Mouse (Mus musculus) hindbrain, embryonic 10.5 days (tissue): ENCODE measurements at regions not wholly inside any gene's neighbourhood (a gene's known extent, or its start where the extent isn't known, plus 50 kb on each side); places are given as distances from the start of the nearest gene placed in this dataset.
A peak's percentile ranks its signal among the peaks of the same experiment; 100 is the strongest.

Experiments
- DNase-seq: peaks from one replicate; pipeline ENCODE4 v3.0.0-alpha.2; 2017; ENCODE audit warnings: low spot score
- H3K27ac ChIP-seq: fragments of 300-500 bp; sonication (generic); 2 replicates; pipeline ENCODE4 v1.5.1; 2016; ENCODE audit warnings: mild to moderate bottlenecking, moderate library complexity
- H3K27me3 ChIP-seq: fragments of 300-500 bp; sonication (generic); 2 replicates; pipeline ENCODE4 v1.6.1; 2016; ENCODE audit warnings: mild to moderate bottlenecking; ENCODE audit not compliant: poor library complexity, insufficient read depth, severe bottlenecking
- H3K36me3 ChIP-seq: fragments of 300-500 bp; sonication (generic); 2 replicates; pipeline ENCODE4 v1.6.1; 2016; ENCODE audit warnings: mild to moderate bottlenecking, moderate library complexity
- H3K4me1 ChIP-seq: fragments of 300-500 bp; sonication (generic); replicated peaks from 2 replicates; pipeline ENCODE4 v1.6.1; 2016; ENCODE audit warnings: mild to moderate bottlenecking
- H3K4me3 ChIP-seq: fragments of 300-500 bp; sonication (generic); 2 replicates; pipeline ENCODE4 v1.5.1; 2016; ENCODE audit warnings: mild to moderate bottlenecking, moderate library complexity
- H3K9me3 ChIP-seq: fragments of 300-500 bp; sonication (generic); 2 replicates; pipeline ENCODE4 v1.6.1; 2016; ENCODE audit warnings: mild to moderate bottlenecking, moderate library complexity
- WGBS: fragments of 180-500 bp; shearing (Covaris S2); methylation state at CpG from one replicate; pipeline ENCODE4 v1.1.7; 2016; 5-methylcytosine and 5-hydroxymethylcytosine counted together

- 83% methylated on average over 2 of the region's 2 CpGs for WGBS
- H3K36me3 ChIP-seq = no peaks in the 10 kb centered on the region
- no peak overlapping the region for H3K4me3 ChIP-seq
- peaks cover 48% of the 10 kb centered on the region for H3K4me1 ChIP-seq
- 0 out of 2 replicates have a peak, but pooled peaks cover 2% of the 10 kb centered on the region for H3K9me3 ChIP-seq
- peak overlapping the region; percentile 17; the same call in 1 of the 2 replicates for H3K27ac ChIP-seq
- DNase-seq = no peak
- peaks cover 19% of the 10 kb centered on the region; the same call in 1 of the 2 replicates for H3K27me3 ChIP-seq
Measured at GRCm38 (mm10) chr5:111880268-111880667, 146.5 kb downstream of the Gm26897 start.

- no peaks in the 10 kb centered on the region for H3K9me3 ChIP-seq
- no peaks in the 10 kb centered on the region for H3K36me3 ChIP-seq
- no peak for DNase-seq
- H3K4me3 ChIP-seq = no peak overlapping the region
- H3K4me1 ChIP-seq = peaks cover 55% of the 10 kb centered on the region
- 35% methylated on average over 5 of the region's 5 CpGs for WGBS
- H3K27ac ChIP-seq = peak overlapping the region; percentile 40; the same call in 1 of the 2 replicates
- H3K27me3 ChIP-seq = peaks cover 19% of the 10 kb centered on the region; the same call in 1 of the 2 replicates
Measured at GRCm38 (mm10) chr5:111881517-111881916, 147.8 kb downstream of the Gm26897 start.

GRCm38 (mm10) chr5:111887281-111887680 is 153.6 kb downstream of the Gm26897 start:
- Histone ChIP-seq H3K36me3 (no peaks in the 10 kb centered on the region), H3K27me3 (peaks cover 25% of the 10 kb centered on the region; the same call in 1 of the 2 replicates), H3K9me3 (no peaks in the 10 kb centered on the region), H3K27ac (peak overlapping the region; percentile 80), H3K4me3 (no peak overlapping the region), H3K4me1 (peaks cover 62% of the 10 kb centered on the region)
- peak; percentile 11 for DNase-seq
- 61% methylated on average over 4 of the region's 4 CpGs for WGBS

GRCm38 (mm10) chr5:111890800-111891199 is 157.1 kb downstream of the Gm26897 start:
- Histone ChIP-seq H3K27ac (peak overlapping the region; percentile 88), H3K4me1 (peaks cover 80% of the 10 kb centered on the region), H3K27me3 (peaks cover 10% of the 10 kb centered on the region; the same call in 1 of the 2 replicates), H3K4me3 (no peak overlapping the region), H3K9me3 (no peaks in the 10 kb centered on the region), H3K36me3 (no peaks in the 10 kb centered on the region)
- peak; percentile 58 for DNase-seq
- 59% methylated on average over 7 of the region's 7 CpGs for WGBS

- DNase-seq = no peak
- H3K4me3 ChIP-seq = no peak overlapping the region
- H3K9me3 ChIP-seq = no peaks in the 10 kb centered on the region
- no peaks in the 10 kb centered on the region for H3K36me3 ChIP-seq
- peaks cover 76% of the 10 kb centered on the region for H3K4me1 ChIP-seq
- H3K27ac ChIP-seq = peak overlapping the region; percentile 88
- 64% methylated on average over 8 of the region's 8 CpGs for WGBS
- H3K27me3 ChIP-seq = peaks cover 10% of the 10 kb centered on the region; the same call in 1 of the 2 replicates
Measured at GRCm38 (mm10) chr5:111891261-111891693, 157.6 kb downstream of the Gm26897 start.

GRCm38 (mm10) chr5:111892956-111893355 is 159.2 kb downstream of the Gm26897 start:
- Histone ChIP-seq H3K27me3 (peaks cover 10% of the 10 kb centered on the region; the same call in 1 of the 2 replicates), H3K36me3 (no peaks in the 10 kb centered on the region), H3K27ac (peak overlapping the region; percentile 88), H3K9me3 (no peaks in the 10 kb centered on the region), H3K4me1 (peaks cover 69% of the 10 kb centered on the region), H3K4me3 (no peak overlapping the region)
- WGBS = 57% methylated on average over 3 of the region's 3 CpGs
- no peak for DNase-seq

GRCm38 (mm10) chr5:111893905-111894311 is 160.2 kb downstream of the Gm26897 start:
- Histone ChIP-seq H3K27me3 (peaks cover 10% of the 10 kb centered on the region; the same call in 1 of the 2 replicates), H3K27ac (peak overlapping the region; percentile 88), H3K36me3 (no peaks in the 10 kb centered on the region), H3K4me1 (peaks cover 69% of the 10 kb centered on the region), H3K9me3 (no peaks in the 10 kb centered on the region), H3K4me3 (peak overlapping the region; percentile 42)
- peak; percentile 83 for DNase-seq
- 2% methylated on average over 11 of the region's 11 CpGs for WGBS

- Histone ChIP-seq H3K9me3 (no peaks in the 10 kb centered on the region), H3K36me3 (no peaks in the 10 kb centered on the region), H3K27me3 (peaks cover 10% of the 10 kb centered on the region; the same call in 1 of the 2 replicates), H3K27ac (peak overlapping the region; percentile 83), H3K4me1 (peaks cover 77% of the 10 kb centered on the region), H3K4me3 (no peak overlapping the region)
- peak; percentile 32 for DNase-seq
- 63% methylated on average over 4 of the region's 4 CpGs for WGBS
Measured at GRCm38 (mm10) chr5:111897568-111897967, 163.8 kb downstream of the Gm26897 start.

- H3K4me1 ChIP-seq = peaks cover 73% of the 10 kb centered on the region
- DNase-seq = peak; percentile 35
Measured at GRCm38 (mm10) chr5:111898482-111898881, 164.8 kb downstream of the Gm26897 start.

GRCm38 (mm10) chr5:111901197-111901596 is 167.5 kb downstream of the Gm26897 start:
- H3K27me3 ChIP-seq = 0 out of 2 replicates have a peak, but pooled peaks cover 7% of the 10 kb centered on the region
- no peak for DNase-seq

More at GRCm38 (mm10) chr5:111898482-111898881, 164.8 kb downstream of the Gm26897 start:
- no peak overlapping the region; the same call in 1 of the 2 replicates for H3K4me3 ChIP-seq
- 0 out of 2 replicates have a peak, but pooled peaks cover 7% of the 10 kb centered on the region for H3K27me3 ChIP-seq
- no peaks in the 10 kb centered on the region for H3K36me3 ChIP-seq
- peak overlapping the region; percentile 83 for H3K27ac ChIP-seq
- 56% methylated on average over 12 of the region's 12 CpGs for WGBS
- H3K9me3 ChIP-seq = no peaks in the 10 kb centered on the region

GRCm38 (mm10) chr5:111901678-111902077 is 168.0 kb downstream of the Gm26897 start:
- WGBS = 20% methylated on average over 5 of the region's 5 CpGs
- Histone ChIP-seq H3K9me3 (no peaks in the 10 kb centered on the region), H3K27ac (0 out of 2 replicates have a peak overlapping the region, but pooled peaks have one; percentile 3), H3K27me3 (0 out of 2 replicates have a peak, but pooled peaks cover 7% of the 10 kb centered on the region), H3K4me3 (no peak overlapping the region), H3K4me1 (peaks cover 57% of the 10 kb centered on the region), H3K36me3 (no peaks in the 10 kb centered on the region)
- DNase-seq = peak; percentile 68

More at GRCm38 (mm10) chr5:111901197-111901596, 167.5 kb downstream of the Gm26897 start:
- Histone ChIP-seq H3K4me3 (no peak overlapping the region), H3K9me3 (no peaks in the 10 kb centered on the region), H3K4me1 (peaks cover 57% of the 10 kb centered on the region), H3K27ac (peak overlapping the region; percentile 83), H3K36me3 (no peaks in the 10 kb centered on the region)
- 44% methylated on average over 5 of the region's 5 CpGs for WGBS

GRCm38 (mm10) chr5:111908085-111908484 is 174.4 kb downstream of the Gm26897 start:
- H3K36me3 ChIP-seq = no peaks in the 10 kb centered on the region
- peak overlapping the region; percentile 69; the same call in 1 of the 2 replicates for H3K27ac ChIP-seq
- DNase-seq = no peak
- peaks cover 14% of the 10 kb centered on the region; the same call in 1 of the 2 replicates for H3K27me3 ChIP-seq
- H3K9me3 ChIP-seq = no peaks in the 10 kb centered on the region
- H3K4me3 ChIP-seq = no peak overlapping the region
- H3K4me1 ChIP-seq = peaks cover 19% of the 10 kb centered on the region
- 78% methylated on average over 14 of the region's 14 CpGs for WGBS

- Histone ChIP-seq H3K27ac (no peak overlapping the region), H3K4me3 (no peak overlapping the region), H3K9me3 (no peaks in the 10 kb centered on the region), H3K4me1 (peaks cover 27% of the 10 kb centered on the region), H3K27me3 (peaks cover 17% of the 10 kb centered on the region; the same call in 1 of the 2 replicates), H3K36me3 (no peaks in the 10 kb centered on the region)
- DNase-seq = no peak
- WGBS = 78% methylated on average over 8 of the region's 8 CpGs
Measured at GRCm38 (mm10) chr5:111910514-111910913, 176.8 kb downstream of the Gm26897 start.
